Mouse (Mus musculus): ENCODE measurements at regions not wholly inside any gene's neighbourhood (a gene's known extent, or its start where the extent isn't known, plus 50 kb on each side); places are given as distances from the start of the nearest gene placed in this dataset.

DNA sequence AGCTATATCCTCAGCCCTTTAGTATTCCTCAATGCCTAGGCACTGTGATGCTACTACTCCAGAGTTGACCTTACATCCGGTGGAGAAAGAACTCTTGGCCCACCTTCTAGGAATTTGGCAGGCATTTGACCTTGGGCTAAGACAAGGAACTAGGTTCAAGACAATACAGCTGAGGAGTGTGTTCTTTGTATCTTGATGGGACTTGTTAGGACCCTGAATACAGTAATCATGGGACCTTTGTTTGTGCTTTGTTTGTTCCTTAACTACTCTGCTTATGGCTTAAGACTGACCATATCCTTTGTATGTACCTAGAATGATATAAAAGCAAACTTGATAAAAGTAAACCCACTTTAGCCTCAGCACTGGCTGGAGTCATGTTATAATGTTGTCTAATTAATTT, 186.7 kb downstream of the Abcc12 start:
- Histone ChIP-seq H3K9ac (no peak overlapping the region), H3K4me1 (peaks cover 17% of the 10 kb centered on the region; the same call in 1 of the 2 replicates), H3K27ac (no peak overlapping the region), H3K9me3 (no peaks in the 10 kb centered on the region), H3K4me2 (replicated peaks) (no peak overlapping the region), H3K36me3 (no peaks in the 10 kb centered on the region), H3K27me3 (no peaks in the 10 kb centered on the region), H3K4me3 (no peak overlapping the region)
- no peak for ATAC-seq (ENCODE audit: insufficient number of reproducible peaks, insufficient read depth, low FRiP score, low TSS enrichment)
- 83% methylated on average over 1 of the region's 1 CpGs for WGBS

- Histone ChIP-seq H3K4me2 (replicated peaks) (no peak overlapping the region), H3K36me3 (no peaks in the 10 kb centered on the region), H3K4me1 (peaks cover 17% of the 10 kb centered on the region; the same call in 1 of the 2 replicates), H3K9me3 (no peaks in the 10 kb centered on the region), H3K27me3 (no peaks in the 10 kb centered on the region), H3K9ac (no peak overlapping the region), H3K4me3 (no peak overlapping the region), H3K27ac (no peak overlapping the region)
- ATAC-seq (ENCODE audit: insufficient number of reproducible peaks, insufficient read depth, low FRiP score, low TSS enrichment), result no peak
- WGBS, result 91% methylated on average over 2 of the region's 2 CpGs
These were observed 187.1 kb downstream of the Abcc12 start for GRCm38 (mm10) chr8:86393374-86393773.

DNA sequence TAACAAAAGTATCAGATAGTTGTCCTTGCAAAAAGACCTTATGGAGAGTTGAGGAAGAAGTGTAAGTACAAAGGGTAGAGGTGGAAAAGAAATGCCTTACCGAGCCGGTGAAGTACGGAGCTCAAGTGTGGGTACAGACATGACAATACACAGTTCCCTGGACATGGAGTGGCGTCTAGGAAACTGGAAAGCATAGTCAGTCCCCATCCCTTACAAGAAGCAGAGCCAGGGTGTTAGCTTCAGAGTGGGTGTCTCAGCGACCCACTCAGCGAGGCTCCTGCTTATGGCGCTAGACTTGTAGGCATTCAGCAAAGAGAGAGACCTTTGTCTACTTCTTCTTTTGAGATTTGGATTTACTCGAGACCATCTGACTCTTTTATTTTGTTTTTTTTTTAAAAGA, 189.8 kb downstream of the Abcc12 start:
- H3K9me3 ChIP-seq, result no peaks in the 10 kb centered on the region
- no peaks in the 10 kb centered on the region for H3K36me3 ChIP-seq
- H3K9ac ChIP-seq, result no peak overlapping the region
- H3K27me3 ChIP-seq, result no peaks in the 10 kb centered on the region
- no peak overlapping the region for H3K4me3 ChIP-seq
- ATAC-seq (ENCODE audit: insufficient number of reproducible peaks, insufficient read depth, low FRiP score, low TSS enrichment), result no peak
- H3K4me1 ChIP-seq, result peaks cover 17% of the 10 kb centered on the region; the same call in 1 of the 2 replicates
- H3K27ac ChIP-seq, result peak overlapping the region; percentile 58; the same call in 1 of the 2 replicates
- WGBS, result 88% methylated on average over 8 of the region's 8 CpGs
- no peak overlapping the region for H3K4me2 ChIP-seq (replicated peaks)

- no peak overlapping the region for H3K9ac ChIP-seq
- H3K36me3 ChIP-seq, result no peaks in the 10 kb centered on the region
- peak; percentile 93 for ATAC-seq (ENCODE audit: insufficient number of reproducible peaks, insufficient read depth, low FRiP score, low TSS enrichment)
- H3K27ac ChIP-seq, result peak overlapping the region; percentile 58
- no peaks in the 10 kb centered on the region for H3K9me3 ChIP-seq
- no peak overlapping the region for H3K4me3 ChIP-seq
- no peak overlapping the region for H3K4me2 ChIP-seq (replicated peaks)
- peaks cover 17% of the 10 kb centered on the region; the same call in 1 of the 2 replicates for H3K4me1 ChIP-seq
- WGBS, result 40% methylated on average over 3 of the region's 3 CpGs
- H3K27me3 ChIP-seq, result no peaks in the 10 kb centered on the region
These were observed 190.5 kb downstream of the Abcc12 start for GRCm38 (mm10) chr8:86389690-86390671.

- no peak for ATAC-seq (ENCODE audit: insufficient number of reproducible peaks, insufficient read depth, low FRiP score, low TSS enrichment)
- no peak overlapping the region for H3K4me2 ChIP-seq (replicated peaks)
- no peak overlapping the region for H3K27ac ChIP-seq
- H3K9ac ChIP-seq, result no peak overlapping the region
- H3K9me3 ChIP-seq, result no peaks in the 10 kb centered on the region
- 79% methylated on average over 7 of the region's 7 CpGs for WGBS
- peaks cover 14% of the 10 kb centered on the region; the same call in 1 of the 2 replicates for H3K4me1 ChIP-seq
- H3K27me3 ChIP-seq, result no peaks in the 10 kb centered on the region
- no peaks in the 10 kb centered on the region for H3K36me3 ChIP-seq
- H3K4me3 ChIP-seq, result no peak overlapping the region
These were observed 195.2 kb downstream of the Abcc12 start for GRCm38 (mm10) chr8:86385236-86385635.

- Histone ChIP-seq H3K27ac (no peak overlapping the region), H3K9ac (no peak overlapping the region)
- WGBS, result 81% methylated on average over 10 of the region's 10 CpGs
These were observed 198.5 kb downstream of the Abcc12 start for GRCm38 (mm10) chr8:86381977-86382376.

GRCm38 (mm10) chr8:86368062-86368461, 212.4 kb downstream of the Abcc12 start:
- no peaks in the 10 kb centered on the region for H3K36me3 ChIP-seq
- whole genome bisulfite sequencing, result 70% methylated on average over 5 of the region's 5 CpGs
- H3K27ac ChIP-seq, result no peak overlapping the region
- no peaks in the 10 kb centered on the region for H3K27me3 ChIP-seq
- no peak overlapping the region for H3K9ac ChIP-seq
- H3K4me3 ChIP-seq, result no peak overlapping the region
- H3K4me2 ChIP-seq (replicated peaks), result no peak overlapping the region
- no peaks in the 10 kb centered on the region for H3K4me1 ChIP-seq
- no peak for ATAC-seq (ENCODE audit: insufficient number of reproducible peaks, insufficient read depth, low FRiP score, low TSS enrichment)
- no peaks in the 10 kb centered on the region for H3K9me3 ChIP-seq

More at GRCm38 (mm10) chr8:86381977-86382376, 198.5 kb downstream of the Abcc12 start:
- Histone ChIP-seq H3K4me2 (replicated peaks) (no peak overlapping the region), H3K27me3 (no peaks in the 10 kb centered on the region), H3K9me3 (no peaks in the 10 kb centered on the region), H3K4me3 (no peak overlapping the region), H3K36me3 (no peaks in the 10 kb centered on the region), H3K4me1 (no peaks in the 10 kb centered on the region)
- no peak for ATAC-seq (ENCODE audit: insufficient number of reproducible peaks, insufficient read depth, low FRiP score, low TSS enrichment)

GRCm38 (mm10) chr8:86366636-86367035, 213.8 kb downstream of the Abcc12 start:
- 90% methylated on average over 4 of the region's 4 CpGs for WGBS
- no peaks in the 10 kb centered on the region for H3K4me1 ChIP-seq

GRCm38 (mm10) chr8:86365726-86366125, 214.8 kb downstream of the Abcc12 start:
- no peaks in the 10 kb centered on the region for H3K4me1 ChIP-seq
- 78% methylated on average over 5 of the region's 5 CpGs for WGBS
- no peak overlapping the region for H3K4me2 ChIP-seq (replicated peaks)
- no peaks in the 10 kb centered on the region for H3K36me3 ChIP-seq
- H3K27me3 ChIP-seq, result no peaks in the 10 kb centered on the region
- H3K9me3 ChIP-seq, result no peaks in the 10 kb centered on the region
- no peak overlapping the region for H3K27ac ChIP-seq
- ATAC-seq (ENCODE audit: insufficient number of reproducible peaks, insufficient read depth, low FRiP score, low TSS enrichment), result no peak
- H3K4me3 ChIP-seq, result no peak overlapping the region
- H3K9ac ChIP-seq, result no peak overlapping the region

More at GRCm38 (mm10) chr8:86366636-86367035, 213.8 kb downstream of the Abcc12 start:
- H3K27me3 ChIP-seq, result no peaks in the 10 kb centered on the region
- H3K9ac ChIP-seq, result no peak overlapping the region
- no peak for ATAC-seq (ENCODE audit: insufficient number of reproducible peaks, insufficient read depth, low FRiP score, low TSS enrichment)
- H3K4me2 ChIP-seq (replicated peaks), result no peak overlapping the region
- H3K36me3 ChIP-seq, result no peaks in the 10 kb centered on the region
- H3K4me3 ChIP-seq, result no peak overlapping the region
- H3K9me3 ChIP-seq, result no peaks in the 10 kb centered on the region
- no peak overlapping the region for H3K27ac ChIP-seq

- no peak overlapping the region for H3K27ac ChIP-seq
- H3K27me3 ChIP-seq, result no peaks in the 10 kb centered on the region
- 57% methylated on average over 2 of the region's 2 CpGs for WGBS
- H3K9me3 ChIP-seq, result no peaks in the 10 kb centered on the region
- H3K4me3 ChIP-seq, result no peak overlapping the region
- H3K9ac ChIP-seq, result no peak overlapping the region
- H3K4me2 ChIP-seq (replicated peaks), result no peak overlapping the region
- no peak for ATAC-seq (ENCODE audit: insufficient number of reproducible peaks, insufficient read depth, low FRiP score, low TSS enrichment)
- H3K36me3 ChIP-seq, result no peaks in the 10 kb centered on the region
- no peaks in the 10 kb centered on the region for H3K4me1 ChIP-seq
These were observed 215.6 kb downstream of the Abcc12 start for GRCm38 (mm10) chr8:86364898-86365297.

DNA sequence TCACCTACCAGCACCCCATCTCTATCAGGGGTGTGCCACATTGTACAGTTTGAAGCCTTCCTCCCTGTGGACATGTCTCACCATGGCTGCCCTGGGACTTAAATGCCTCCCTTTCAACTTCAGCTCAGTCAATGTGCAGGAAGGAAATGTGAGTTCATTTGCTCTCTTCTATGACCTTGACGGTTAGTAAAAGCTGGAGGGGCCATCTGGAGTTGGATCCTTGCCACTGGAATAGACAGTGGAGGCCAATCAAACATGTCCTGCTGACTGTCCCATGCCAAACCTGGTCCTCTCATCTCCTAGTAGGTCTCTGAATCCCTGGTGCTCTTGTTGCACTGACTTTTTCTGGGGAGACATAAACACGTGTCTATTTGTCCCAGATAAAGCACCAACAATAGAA, 220.2 kb downstream of the Abcc12 start:
- 77% methylated on average over 2 of the region's 2 CpGs for WGBS
- Histone ChIP-seq H3K4me3 (no peak overlapping the region), H3K27ac (no peak overlapping the region), H3K4me1 (no peaks in the 10 kb centered on the region), H3K9ac (no peak overlapping the region), H3K27me3 (no peaks in the 10 kb centered on the region), H3K4me2 (replicated peaks) (no peak overlapping the region), H3K9me3 (no peaks in the 10 kb centered on the region), H3K36me3 (no peaks in the 10 kb centered on the region)
- ATAC-seq (ENCODE audit: insufficient number of reproducible peaks, insufficient read depth, low FRiP score, low TSS enrichment), result no peak

- no peak overlapping the region for H3K27ac ChIP-seq
- H3K9me3 ChIP-seq, result no peaks in the 10 kb centered on the region
- ATAC-seq (ENCODE audit: insufficient number of reproducible peaks, insufficient read depth, low FRiP score, low TSS enrichment), result no peak
- no peak overlapping the region for H3K4me2 ChIP-seq (replicated peaks)
- no peak overlapping the region for H3K4me3 ChIP-seq
- H3K9ac ChIP-seq, result no peak overlapping the region
- 62% methylated on average over 3 of the region's 3 CpGs for WGBS
- no peaks in the 10 kb centered on the region for H3K36me3 ChIP-seq
- no peaks in the 10 kb centered on the region for H3K4me1 ChIP-seq
- no peaks in the 10 kb centered on the region for H3K27me3 ChIP-seq
These were observed 221.0 kb downstream of the Abcc12 start for GRCm38 (mm10) chr8:86359518-86359917.

Measured in embryonic facial prominence, embryonic 12.5 days (tissue).